Mouse (Mus musculus) heart, embryonic 11.5 days (tissue): ENCODE data around the gene Serinc4. TPM values are rescaled to one million over a fixed set of nuclear protein-coding genes. Genes with fewer than 3 reads are reported as not detected.

Source experiments
- ATAC-seq: fragments of 200-750 bp; cut with Nextera tagmentation; replicated peaks from 2 replicates; pipeline ENCODE4 v1.8.0; 2017; ENCODE audit warnings: moderate library complexity; ENCODE audit not compliant: insufficient number of reproducible peaks, low FRiP score, low TSS enrichment
- H3K27ac ChIP-seq: fragments of 300-500 bp; sonication (generic); 2 replicates; pipeline ENCODE4 v1.5.1; 2014; ENCODE audit warnings: mild to moderate bottlenecking, low read depth, low read length
- H3K27me3 ChIP-seq: fragments of 300-500 bp; sonication (generic); 2 replicates; pipeline ENCODE4 v1.6.1; 2014; ENCODE audit warnings: mild to moderate bottlenecking, low read length, mixed read lengths; ENCODE audit not compliant: control insufficient read depth, insufficient read depth
- H3K36me3 ChIP-seq: fragments of 300-500 bp; sonication (generic); 2 replicates; pipeline ENCODE4 v1.6.1; 2014; ENCODE audit warnings: mild to moderate bottlenecking, low read length, moderate library complexity, mixed read lengths; ENCODE audit not compliant: control insufficient read depth, insufficient read depth
- H3K4me1 ChIP-seq: fragments of 300-500 bp; sonication (generic); 2 replicates; pipeline ENCODE4 v1.6.1; 2014; ENCODE audit warnings: low read length; ENCODE audit not compliant: control insufficient read depth, insufficient read depth
- H3K4me2 ChIP-seq: fragments of 300-500 bp; sonication (generic); 2 replicates; pipeline ENCODE4 v1.6.1; 2014; ENCODE audit warnings: mild to moderate bottlenecking, moderate library complexity
- H3K4me3 ChIP-seq: fragments of 300-500 bp; sonication (generic); 2 replicates; pipeline ENCODE4 v1.5.1; 2014; ENCODE audit warnings: low read depth, low read length
- H3K9ac ChIP-seq: fragments of 300-500 bp; sonication (generic); 2 replicates; pipeline ENCODE4 v1.6.1; 2014; ENCODE audit warnings: mild to moderate bottlenecking, low read depth, low read length, moderate library complexity
- H3K9me3 ChIP-seq: fragments of 300-500 bp; sonication (generic); replicated peaks from 2 replicates; pipeline ENCODE4 v1.6.1; 2016; ENCODE audit warnings: low read length; ENCODE audit not compliant: control insufficient read depth
- WGBS: fragments of 180-500 bp; shearing (Covaris S2); extraction: QIAGEN DNeasy Blood & Tissue Kit; methylation state at CpG from one replicate; pipeline ENCODE4 v1.1.7; 2014; ENCODE audit not compliant: insufficient replicate concordance; 5-methylcytosine and 5-hydroxymethylcytosine counted together
- microRNA-seq: library from miRNA; unstranded; fragments of <30 nt; microRNA quantifications from one replicate; pipeline ENCODE4, GENCODE M21; 2016; ENCODE audit warnings: borderline number of aligned reads
- polyA plus RNA-seq: library from polyadenylated mRNA; unstranded; fragments of >200 nt; fragmentation: Nextera tagmentation; extraction: Ambion mirVana; gene quantifications from 2 replicates; pipeline ENCODE4 v1.2.1, GENCODE M21; 2014

Gene Serinc4
- polyA plus RNA-seq, 1 experiment from 2014 or later, result 0.07 TPM

DNA sequence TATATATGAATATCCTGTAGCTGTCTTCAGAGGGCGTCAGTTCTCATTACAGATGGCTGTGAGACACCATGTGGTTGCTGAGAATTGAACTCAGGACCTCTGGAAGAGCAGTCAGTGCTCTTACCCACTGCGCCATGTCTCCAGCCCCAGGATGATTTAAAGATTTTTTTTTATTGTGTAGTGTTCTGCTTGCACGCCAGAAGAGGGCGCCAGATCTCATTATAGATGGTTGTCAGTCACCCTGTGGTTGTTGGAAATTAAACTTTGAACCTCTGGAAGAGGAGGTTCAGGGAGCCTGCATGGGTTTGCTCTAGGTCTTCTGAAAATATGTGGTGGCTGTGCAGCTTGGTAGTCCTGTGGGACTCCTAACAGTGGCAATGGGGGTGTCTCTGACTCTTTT, 48.4 kb downstream of the Serinc4 start:
- H3K9ac ChIP-seq, result no peak overlapping the region
- ATAC-seq, result no peak
- no peak overlapping the region for H3K4me3 ChIP-seq
- no peaks in the 10 kb centered on the region for H3K27me3 ChIP-seq
- 39% methylated on average over 4 of the region's 4 CpGs for WGBS
- no peak overlapping the region for H3K27ac ChIP-seq
- H3K9me3 ChIP-seq, result no peaks in the 10 kb centered on the region
- H3K4me2 ChIP-seq, result no peak overlapping the region
- H3K36me3 ChIP-seq, result no peaks in the 10 kb centered on the region
- no peaks in the 10 kb centered on the region for H3K4me1 ChIP-seq

DNA sequence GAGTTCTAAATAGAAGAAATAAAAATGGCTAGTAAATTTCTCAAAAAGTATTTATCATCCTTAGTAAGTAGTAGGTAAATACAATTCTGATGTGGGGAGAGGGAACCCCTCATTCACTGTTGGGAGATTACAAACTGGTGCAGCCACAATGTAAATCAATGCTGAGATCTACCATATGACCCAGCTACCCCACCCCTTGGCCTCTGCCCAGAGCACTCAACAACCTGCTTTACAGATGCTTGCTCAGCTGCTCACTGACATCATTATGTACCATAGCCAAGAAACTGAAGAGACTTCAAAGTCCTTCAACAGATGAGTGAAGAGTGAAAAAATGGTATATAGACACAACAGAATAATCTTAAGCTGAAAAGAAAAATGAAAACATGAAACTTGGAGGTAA, 53.3 kb downstream of the Serinc4 start:
- Histone ChIP-seq H3K9me3 (no peaks in the 10 kb centered on the region), H3K4me3 (no peak overlapping the region), H3K4me2 (no peak overlapping the region), H3K27me3 (no peaks in the 10 kb centered on the region), H3K27ac (no peak overlapping the region), H3K36me3 (no peaks in the 10 kb centered on the region), H3K4me1 (no peaks in the 10 kb centered on the region), H3K9ac (no peak overlapping the region)
- ATAC-seq, result no peak

DNA sequence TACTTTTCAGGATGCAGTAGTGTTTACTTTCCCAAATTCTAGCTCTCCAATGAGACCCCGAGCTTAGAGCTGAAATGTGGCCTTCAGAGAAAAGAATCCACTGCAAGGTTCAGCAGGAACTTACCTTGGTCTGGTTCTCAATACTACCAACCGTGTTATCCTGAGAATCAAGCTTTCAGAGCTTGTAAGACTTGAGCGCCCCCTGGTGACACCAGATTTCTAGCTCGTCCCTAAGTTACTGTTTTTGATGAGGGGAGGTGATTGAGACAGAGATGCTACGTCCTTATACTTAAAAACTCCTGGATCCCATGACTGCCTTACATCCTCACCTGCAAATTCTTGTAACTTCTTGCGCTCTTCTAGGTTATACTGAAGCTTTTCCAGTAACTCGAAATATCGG, 60.0 kb downstream of the Serinc4 start:
- H3K27ac ChIP-seq, result no peak overlapping the region
- no peak overlapping the region for H3K4me3 ChIP-seq
- H3K4me1 ChIP-seq, result no peaks in the 10 kb centered on the region
- 12% methylated on average over 8 of the region's 8 CpGs for WGBS
- H3K9ac ChIP-seq, result no peak overlapping the region
- H3K27me3 ChIP-seq, result no peaks in the 10 kb centered on the region
- no peaks in the 10 kb centered on the region for H3K36me3 ChIP-seq
- no peaks in the 10 kb centered on the region for H3K9me3 ChIP-seq
- no peak for ATAC-seq
- H3K4me2 ChIP-seq, result no peak overlapping the region

Small RNA genes within 50 kb of the gene (microRNA-seq; reads per million reads assigned to microRNA genes)
- gene Gm22953, result not detected

Other genes starting within 250 kb of the Serinc4 start
- 60.1 and 63.5 TPM in 2 replicates for gene Trp53bp1, start 185.4 kb downstream of the Serinc4 start, polyA plus RNA-seq
- gene Map1a, start 167.2 kb downstream of the Serinc4 start, polyA plus RNA-seq, result 4.0 and 6.6 TPM in 2 replicates
- gene Ppip5k1, start 101.4 kb downstream of the Serinc4 start, polyA plus RNA-seq, result 10.8 and 11.5 TPM in 2 replicates
- 1.3 and 2.5 TPM in 2 replicates for gene Ckmt1, start 99.1 kb downstream of the Serinc4 start, polyA plus RNA-seq
- 0.03 TPM in 1 of 2 replicates, not detected in the other for gene Strc, start 69.6 kb downstream of the Serinc4 start, polyA plus RNA-seq
- 489 and 639 TPM in 2 replicates for gene Pdia3, start 43.0 kb downstream of the Serinc4 start, polyA plus RNA-seq
- 2.7 and 3.4 TPM in 2 replicates for gene Catsper2, start 43.0 kb downstream of the Serinc4 start, polyA plus RNA-seq
- gene Ell3, start 12.5 kb downstream of the Serinc4 start, polyA plus RNA-seq, result 1.6 and 2.4 TPM in 2 replicates
- 603 and 608 TPM in 2 replicates for gene Serf2, start 7.6 kb downstream of the Serinc4 start, polyA plus RNA-seq
- 118 and 124 TPM in 2 replicates for gene Hypk, start 3.5 kb downstream of the Serinc4 start, polyA plus RNA-seq
- 45.0 and 48.8 TPM in 2 replicates for gene Mfap1b, start 17.3 kb upstream of the Serinc4 start, polyA plus RNA-seq
- gene Mfap1a, start 49.9 kb upstream of the Serinc4 start, polyA plus RNA-seq, result 19.2 and 20.6 TPM in 2 replicates
- gene Wdr76, start 49.9 kb upstream of the Serinc4 start, polyA plus RNA-seq, result 7.1 and 10.0 TPM in 2 replicates